Mouse (Mus musculus) liver, embryonic 16.5 days (tissue): Measurements from ENCODE around the gene Tmem208. TPM values are rescaled to one million over a fixed set of nuclear protein-coding genes. Genes with fewer than 3 reads are reported as not detected.

ENCODE experiments used
- ATAC-seq: fragments of 200-750 bp; cut with Nextera tagmentation; 2 replicates; pipeline ENCODE4 v1.8.0; 2017; ENCODE audit warnings: low read depth, mild to moderate bottlenecking, moderate number of reproducible peaks, moderate library complexity
- H3K27ac ChIP-seq: fragments of 300-500 bp; sonication (generic); 2 replicates; pipeline ENCODE4 v1.5.1; 2014; ENCODE audit warnings: mild to moderate bottlenecking, low read length
- H3K27me3 ChIP-seq: fragments of 300-500 bp; sonication (generic); 2 replicates; pipeline ENCODE4 v1.6.1; 2014; ENCODE audit warnings: low read depth, low read length, mixed read lengths; ENCODE audit not compliant: control insufficient read depth, insufficient read depth
- H3K36me3 ChIP-seq: fragments of 300-500 bp; sonication (generic); 2 replicates; pipeline ENCODE4 v1.6.1; 2014; ENCODE audit warnings: mild to moderate bottlenecking; ENCODE audit not compliant: control insufficient read depth, insufficient read depth
- H3K4me1 ChIP-seq: fragments of 300-500 bp; sonication (generic); 2 replicates; pipeline ENCODE4 v1.6.1; 2014; ENCODE audit warnings: low read depth, low read length, mixed read lengths; ENCODE audit not compliant: control insufficient read depth
- H3K4me2 ChIP-seq: fragments of 300-500 bp; sonication (generic); 2 replicates; pipeline ENCODE4 v1.6.1; 2014; ENCODE audit warnings: low read depth, low read length, mixed read lengths
- H3K4me3 ChIP-seq: fragments of 300-500 bp; sonication (generic); 2 replicates; pipeline ENCODE4 v1.5.1; 2014; ENCODE audit warnings: low read depth, mild to moderate bottlenecking, low read length
- H3K9ac ChIP-seq: fragments of 300-500 bp; sonication (generic); 2 replicates; pipeline ENCODE4 v1.6.1; 2014; ENCODE audit warnings: low read depth, low read length
- H3K9me3 ChIP-seq: fragments of 300-500 bp; sonication (generic); replicated peaks from 2 replicates; pipeline ENCODE4 v1.6.1; 2016; ENCODE audit warnings: low read length; ENCODE audit not compliant: control insufficient read depth
- WGBS: fragments of 180-500 bp; shearing (Covaris S2); extraction: QIAGEN DNeasy Blood & Tissue Kit; methylation state at CpG from one replicate; pipeline ENCODE4 v1.1.7; 2014; ENCODE audit not compliant: insufficient replicate concordance; 5-methylcytosine and 5-hydroxymethylcytosine counted together
- polyA plus RNA-seq: library from polyadenylated mRNA; unstranded; fragments of >200 nt; fragmentation: Nextera tagmentation; extraction: Ambion mirVana; gene quantifications from 2 replicates; pipeline ENCODE4 v1.2.1, GENCODE M21; 2015

The Tmem208 gene
- polyA plus RNA-seq, 1 experiment from 2014 or later, result 82.0 TPM

DNA sequence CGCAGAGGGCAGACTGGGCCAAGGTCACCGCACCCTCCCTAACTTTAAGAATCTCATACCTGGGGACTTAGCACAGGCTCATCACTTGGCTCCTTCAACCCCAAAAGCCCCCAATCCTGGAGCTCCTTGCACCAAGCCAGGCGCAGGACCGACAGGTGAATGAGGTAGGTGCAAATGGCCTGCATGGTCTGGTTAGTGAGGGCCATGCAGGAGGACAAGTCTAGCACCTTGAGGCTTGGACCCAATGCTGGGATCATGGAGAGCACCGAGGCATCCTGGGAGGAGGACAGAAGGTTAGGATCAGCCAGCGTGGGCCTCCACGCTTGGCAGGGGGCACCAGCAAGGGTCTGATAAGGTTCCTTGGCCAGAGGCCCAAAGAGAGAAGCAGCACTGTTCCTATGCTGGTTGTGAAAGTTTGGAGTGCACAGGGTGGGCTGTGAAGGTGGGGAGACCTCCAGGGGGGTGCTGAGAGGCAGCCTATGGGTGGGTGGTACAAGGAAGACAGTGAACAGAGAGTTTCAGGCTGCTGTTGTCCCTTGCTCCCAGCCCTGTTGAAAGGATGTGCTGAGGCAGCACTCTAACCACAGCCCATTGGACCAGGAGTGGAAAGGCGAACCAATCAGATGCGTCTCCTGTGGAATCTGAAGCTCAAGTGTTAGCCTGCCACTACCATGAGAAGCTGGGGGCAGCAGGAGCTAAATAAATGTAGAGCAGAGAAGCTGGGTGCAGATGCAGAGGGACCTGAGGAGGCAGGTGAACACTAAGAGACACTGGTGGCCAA, 12.3 kb upstream of the Tmem208 start:
- Histone ChIP-seq H3K4me2 (peak overlapping the region; percentile 25), H3K9me3 (no peaks in the 10 kb centered on the region; the same call in 1 of the 2 replicates), H3K4me3 (no peak overlapping the region), H3K4me1 (peaks cover 30% of the 10 kb centered on the region), H3K9ac (no peak overlapping the region; the same call in 1 of the 2 replicates), H3K27ac (peak overlapping the region; percentile 49), H3K27me3 (no peaks in the 10 kb centered on the region), H3K36me3 (peaks cover 82% of the 10 kb centered on the region)
- ATAC-seq, result peak; percentile 62
- 65% methylated on average over 9 of the region's 9 CpGs for WGBS

DNA sequence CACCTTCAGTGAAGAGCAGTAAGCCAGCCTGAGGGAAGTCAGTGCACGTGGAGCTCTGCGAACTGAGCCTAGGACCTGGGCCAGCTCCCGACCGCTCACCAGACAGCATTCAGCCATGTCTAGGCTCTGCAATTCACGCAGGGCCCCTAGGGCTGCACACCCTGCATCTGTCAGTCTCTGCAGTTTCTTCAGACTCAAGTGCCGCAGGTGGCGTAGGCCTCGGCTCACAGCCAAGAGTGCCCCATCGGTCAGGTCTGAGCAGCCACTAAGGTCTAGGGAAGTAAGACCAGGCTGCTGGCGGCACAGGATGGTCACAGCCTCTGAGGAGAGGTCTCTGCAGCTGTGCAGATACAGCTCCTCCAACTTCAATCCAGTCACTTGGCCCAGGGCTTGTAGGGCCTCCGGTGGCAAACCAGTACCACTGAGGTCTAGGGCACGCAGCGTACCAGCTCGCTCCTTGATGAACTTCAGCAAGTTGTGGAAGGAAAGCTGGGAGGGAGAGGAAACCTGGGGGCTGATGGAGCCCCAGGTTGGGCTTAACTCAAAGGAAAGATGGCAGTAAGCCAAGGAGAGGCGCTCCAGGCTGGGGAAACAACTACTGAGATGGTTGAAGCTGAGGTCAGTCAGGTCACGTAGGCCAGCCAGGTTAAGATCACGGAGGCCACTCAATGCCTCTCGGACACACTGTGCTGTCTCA, 10.9 kb upstream of the Tmem208 start:
- Histone ChIP-seq H3K4me2 (no peak overlapping the region), H3K9me3 (no peaks in the 10 kb centered on the region; the same call in 1 of the 2 replicates), H3K27me3 (no peaks in the 10 kb centered on the region), H3K4me3 (no peak overlapping the region), H3K36me3 (peaks cover 77% of the 10 kb centered on the region), H3K9ac (no peak overlapping the region), H3K4me1 (peaks cover 44% of the 10 kb centered on the region), H3K27ac (peak overlapping the region; percentile 17; the same call in 1 of the 2 replicates)
- ATAC-seq, result no peak
- 89% methylated on average over 18 of the region's 18 CpGs for WGBS

DNA sequence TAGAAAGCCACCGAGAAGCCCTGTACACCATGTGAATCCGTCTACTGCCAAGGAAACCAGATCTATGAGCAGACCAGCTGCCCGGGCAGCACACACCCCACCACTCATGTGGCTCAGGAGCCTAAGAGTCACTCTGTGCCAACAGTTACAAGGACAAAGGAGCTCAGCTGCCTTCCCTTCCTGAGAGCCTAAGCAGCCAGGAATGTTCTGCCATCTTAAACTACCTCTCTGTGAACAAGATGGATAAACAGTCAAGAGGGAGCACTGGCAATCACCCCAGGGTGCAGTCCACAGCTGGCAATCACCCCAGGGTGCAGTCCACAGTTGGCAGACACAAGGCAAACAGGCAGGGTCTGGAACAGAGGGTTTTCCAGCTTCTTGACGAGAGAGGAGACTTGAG, 8.2 kb upstream of the Tmem208 start:
- WGBS, result 82% methylated on average over 4 of the region's 4 CpGs
- H3K4me3 ChIP-seq, result no peak overlapping the region
- peaks cover 59% of the 10 kb centered on the region for H3K36me3 ChIP-seq
- H3K4me2 ChIP-seq, result no peak overlapping the region
- no peak overlapping the region for H3K27ac ChIP-seq
- H3K9me3 ChIP-seq, result no peaks in the 10 kb centered on the region
- H3K9ac ChIP-seq, result no peak overlapping the region
- H3K4me1 ChIP-seq, result peaks cover 39% of the 10 kb centered on the region
- H3K27me3 ChIP-seq, result no peaks in the 10 kb centered on the region
- ATAC-seq, result no peak

DNA sequence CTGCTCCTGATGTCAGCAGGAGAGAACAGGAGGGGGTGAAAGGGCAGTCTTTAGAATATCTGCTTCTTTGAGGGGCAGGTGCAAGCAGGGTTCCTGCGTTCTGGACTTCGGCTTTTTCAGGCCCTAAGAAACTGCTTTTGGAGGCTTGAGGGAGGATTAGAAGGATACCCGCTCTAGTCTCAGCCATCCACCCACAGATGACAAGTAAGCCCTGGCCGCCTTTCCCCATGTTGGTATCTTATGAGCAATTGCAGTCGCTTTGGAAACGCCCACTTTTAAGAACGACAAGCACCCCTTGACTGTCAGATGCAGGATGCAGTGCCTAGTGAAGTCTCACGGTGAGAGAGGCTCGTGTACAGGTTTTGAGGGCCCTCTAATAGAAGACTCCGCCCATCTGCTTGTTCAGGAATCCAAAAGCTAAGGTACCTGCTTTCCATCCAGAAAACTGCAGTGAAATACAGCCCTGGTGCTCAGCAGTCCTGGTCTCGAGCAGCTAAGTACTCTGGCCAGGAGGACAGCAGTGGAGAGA, 7.4 kb upstream of the Tmem208 start:
- H3K4me3 ChIP-seq, result no peak overlapping the region
- H3K9ac ChIP-seq, result no peak overlapping the region
- no peaks in the 10 kb centered on the region for H3K9me3 ChIP-seq
- H3K4me1 ChIP-seq, result peaks cover 34% of the 10 kb centered on the region
- H3K27me3 ChIP-seq, result no peaks in the 10 kb centered on the region
- no peak for ATAC-seq
- H3K27ac ChIP-seq, result no peak overlapping the region
- WGBS, result 75% methylated on average over 11 of the region's 11 CpGs
- peaks cover 51% of the 10 kb centered on the region for H3K36me3 ChIP-seq
- H3K4me2 ChIP-seq, result no peak overlapping the region

DNA sequence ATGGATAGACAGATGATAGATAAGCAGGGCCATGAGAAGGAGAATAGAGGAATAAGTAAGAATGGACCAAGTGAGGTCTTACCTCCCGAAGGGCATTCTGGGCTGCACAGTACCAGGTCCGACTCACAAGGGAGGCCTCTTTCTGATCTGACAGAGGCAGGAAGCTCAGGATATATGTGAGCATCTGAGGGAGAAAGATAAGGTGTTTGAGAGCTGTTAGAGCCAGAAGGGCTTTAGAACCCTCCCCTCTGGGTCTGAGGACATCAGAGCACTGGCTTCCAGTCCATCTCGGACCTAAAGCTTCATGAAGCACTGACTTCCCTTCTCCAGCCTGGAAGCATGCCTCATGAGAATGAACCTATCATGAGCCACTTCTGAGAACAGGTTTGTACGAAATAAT, 3.0 kb upstream of the Tmem208 start:
- H3K9ac ChIP-seq, result peak overlapping the region; percentile 66
- H3K27ac ChIP-seq, result peak overlapping the region; percentile 98
- H3K4me3 ChIP-seq, result peak overlapping the region; percentile 63
- peaks cover 20% of the 10 kb centered on the region for H3K36me3 ChIP-seq
- peak overlapping the region; percentile 80 for H3K4me2 ChIP-seq
- ATAC-seq, result peak; percentile 84
- no peaks in the 10 kb centered on the region for H3K27me3 ChIP-seq
- 25% methylated on average over 4 of the region's 4 CpGs for WGBS
- peaks cover 51% of the 10 kb centered on the region for H3K4me1 ChIP-seq
- H3K9me3 ChIP-seq, result no peaks in the 10 kb centered on the region

DNA sequence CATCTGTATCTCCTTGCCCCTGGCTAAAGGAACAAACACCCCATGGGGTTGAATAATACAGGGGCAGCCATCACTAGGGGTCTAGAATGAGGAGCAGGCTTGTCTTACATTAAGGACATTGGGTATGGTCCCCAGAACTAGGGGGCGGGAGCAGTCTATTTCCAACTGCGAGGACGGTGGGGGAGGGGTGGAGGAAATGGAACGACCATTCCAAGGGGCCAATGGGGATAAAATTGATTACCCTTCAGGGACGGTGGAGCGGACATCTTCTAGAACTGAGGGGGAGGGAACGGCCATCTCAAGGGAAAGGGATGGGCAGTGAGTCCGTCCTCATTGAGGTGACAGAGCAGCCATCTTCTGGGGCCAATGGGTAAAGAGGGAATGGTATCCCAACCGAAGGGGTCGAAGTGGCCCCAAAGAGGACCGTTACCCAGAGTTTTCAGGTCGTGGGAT, 487 bp upstream of the Tmem208 start:
- H3K27ac ChIP-seq, result peak overlapping the region; percentile 91
- H3K4me1 ChIP-seq, result peaks cover 35% of the 10 kb centered on the region
- H3K4me3 ChIP-seq, result peak overlapping the region; percentile 91
- H3K36me3 ChIP-seq, result peaks cover 27% of the 10 kb centered on the region
- no peaks in the 10 kb centered on the region for H3K27me3 ChIP-seq
- peak overlapping the region; percentile 80 for H3K4me2 ChIP-seq
- WGBS, result under 1% methylated on average over 12 of the region's 12 CpGs
- peak; percentile 1; the same call in 1 of the 2 replicates for ATAC-seq
- H3K9ac ChIP-seq, result peak overlapping the region; percentile 93
- H3K9me3 ChIP-seq, result no peaks in the 10 kb centered on the region

DNA sequence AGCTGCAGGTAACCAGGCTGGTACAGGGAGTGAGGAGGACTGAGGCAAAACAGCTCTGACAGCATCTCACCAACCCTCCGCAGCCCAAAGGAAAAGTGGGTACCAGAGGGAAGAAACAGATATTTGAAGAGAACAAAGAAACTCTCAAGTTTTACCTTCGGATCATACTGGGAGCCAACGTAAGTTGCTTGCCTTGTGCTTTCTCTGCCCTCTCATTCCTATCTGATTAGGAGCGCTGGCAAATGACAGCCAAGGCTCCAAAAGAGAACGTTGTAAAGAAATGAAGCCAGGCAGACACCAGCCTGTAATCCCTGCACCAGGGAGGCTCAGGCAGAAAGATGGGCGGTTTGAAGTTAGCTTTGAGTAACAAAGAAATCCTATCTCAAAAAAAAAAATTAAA, 814 bp downstream of the Tmem208 start:
- no peaks in the 10 kb centered on the region for H3K9me3 ChIP-seq
- H3K4me1 ChIP-seq, result peaks cover 33% of the 10 kb centered on the region
- ATAC-seq, result no peak
- WGBS, result 16% methylated on average over 6 of the region's 6 CpGs
- peaks cover 27% of the 10 kb centered on the region for H3K36me3 ChIP-seq
- H3K9ac ChIP-seq, result peak overlapping the region; percentile 93
- peak overlapping the region; percentile 80 for H3K4me2 ChIP-seq
- H3K27ac ChIP-seq, result peak overlapping the region; percentile 89
- H3K27me3 ChIP-seq, result no peaks in the 10 kb centered on the region
- H3K4me3 ChIP-seq, result peak overlapping the region; percentile 91

DNA sequence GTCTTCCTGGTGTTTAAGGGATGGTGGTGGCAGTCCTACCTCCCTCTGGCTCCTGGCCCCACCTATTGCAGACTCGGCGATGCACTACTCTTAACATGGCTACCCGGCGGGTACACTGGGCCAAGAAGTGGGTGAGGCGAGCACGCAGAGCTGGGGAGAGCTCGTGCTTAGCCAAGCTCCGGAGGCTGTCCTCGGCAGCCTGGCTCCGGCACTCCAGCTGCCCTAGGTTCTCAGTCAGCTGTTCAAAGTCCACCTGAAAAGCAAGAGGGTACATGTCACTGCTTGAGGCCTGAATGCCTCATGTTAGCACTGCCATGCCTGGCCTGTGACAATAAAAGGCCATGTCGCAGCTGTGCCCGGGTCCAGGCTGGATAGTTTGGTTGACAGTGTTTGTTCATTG, 4.2 kb downstream of the Tmem208 start:
- Histone ChIP-seq H3K4me2 (no peak overlapping the region), H3K4me1 (peaks cover 13% of the 10 kb centered on the region), H3K9me3 (no peaks in the 10 kb centered on the region), H3K27ac (no peak overlapping the region), H3K27me3 (no peaks in the 10 kb centered on the region), H3K36me3 (peaks cover 24% of the 10 kb centered on the region), H3K4me3 (no peak overlapping the region), H3K9ac (no peak overlapping the region)
- 86% methylated on average over 12 of the region's 12 CpGs for WGBS
- ATAC-seq, result no peak

DNA sequence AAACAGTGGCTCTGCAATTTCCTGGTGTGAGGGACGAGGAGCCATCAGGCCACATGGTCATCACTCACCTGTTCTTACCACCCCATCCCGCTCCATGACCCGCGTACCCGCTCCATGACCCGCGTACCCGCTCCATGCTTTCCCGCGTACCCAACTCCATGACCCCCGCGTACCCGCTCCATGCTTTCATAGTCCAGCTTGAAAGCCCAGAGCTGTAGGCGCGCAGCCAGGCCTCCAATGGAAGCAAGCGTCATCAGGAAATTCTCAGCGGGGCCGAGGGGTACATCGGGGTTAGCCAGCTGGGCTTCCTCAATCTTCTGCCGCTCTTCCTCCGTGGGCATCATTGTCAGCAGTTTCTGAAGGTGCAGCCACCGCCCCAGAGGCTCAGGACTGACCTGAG, 5.3 kb downstream of the Tmem208 start:
- Histone ChIP-seq H3K9ac (no peak overlapping the region), H3K4me3 (no peak overlapping the region), H3K9me3 (no peaks in the 10 kb centered on the region), H3K4me2 (no peak overlapping the region), H3K4me1 (peaks cover 10% of the 10 kb centered on the region), H3K27me3 (no peaks in the 10 kb centered on the region), H3K27ac (no peak overlapping the region), H3K36me3 (peaks cover 27% of the 10 kb centered on the region)
- no peak for ATAC-seq
- WGBS, result 90% methylated on average over 22 of the region's 22 CpGs
